Mouse (Mus musculus): Measurements from ENCODE around the gene Hils1.

The Hils1 gene

GRCm38 (mm10) chr11:94967419-94967818, at the start of gene Hils1:
Hils1 (plus strand) TSS chr11:94967593.
- no peak for DNase-seq (ENCODE audit: low read depth)

GRCm38 (mm10) chr11:94917717-94918116, 49.7 kb upstream of the Hils1 start:
- no peak for DNase-seq (ENCODE audit: low read depth)

- DNase-seq (ENCODE audit: low read depth) = no peak
Observed at GRCm38 (mm10) chr11:94920996-94921401, 46.4 kb upstream of the Hils1 start.

GRCm38 (mm10) chr11:94924977-94925376, 42.4 kb upstream of the Hils1 start:
- DNase-seq (ENCODE audit: low read depth) = no peak

- no peak for DNase-seq (ENCODE audit: low read depth)
Observed at GRCm38 (mm10) chr11:94926431-94926830, 41.0 kb upstream of the Hils1 start.

- DNase-seq (ENCODE audit: low read depth) = no peak
Observed at GRCm38 (mm10) chr11:94927771-94928291, 39.6 kb upstream of the Hils1 start.

GRCm38 (mm10) chr11:94928820-94929219, 38.6 kb upstream of the Hils1 start:
- no peak for DNase-seq (ENCODE audit: low read depth)

- DNase-seq (ENCODE audit: low read depth) = no peak
Observed at GRCm38 (mm10) chr11:94929599-94929998, 37.8 kb upstream of the Hils1 start.

- no peak for DNase-seq (ENCODE audit: low read depth)
Observed at GRCm38 (mm10) chr11:94930151-94930550, 37.2 kb upstream of the Hils1 start.

GRCm38 (mm10) chr11:94933584-94933983, 33.8 kb upstream of the Hils1 start:
- no peak for DNase-seq (ENCODE audit: low read depth)

GRCm38 (mm10) chr11:94934526-94934925, 32.9 kb upstream of the Hils1 start:
- no peak for DNase-seq (ENCODE audit: low read depth)

- DNase-seq (ENCODE audit: low read depth) = no peak
Observed at GRCm38 (mm10) chr11:94936045-94936444, 31.3 kb upstream of the Hils1 start, which contains the start of gene Col1a1. Col1a1 (plus strand) TSS chr11:94936224.

- peak; percentile 80 for DNase-seq (ENCODE audit: low read depth)
Observed at GRCm38 (mm10) chr11:94936851-94937295, 30.5 kb upstream of the Hils1 start.

- DNase-seq (ENCODE audit: low read depth) = no peak
Observed at GRCm38 (mm10) chr11:94937335-94937781, 30.0 kb upstream of the Hils1 start.

- DNase-seq (ENCODE audit: low read depth) = no peak
Observed at GRCm38 (mm10) chr11:94937787-94938186, 29.6 kb upstream of the Hils1 start.

- DNase-seq (ENCODE audit: low read depth) = no peak
Observed at GRCm38 (mm10) chr11:94938296-94938695, 29.1 kb upstream of the Hils1 start.

GRCm38 (mm10) chr11:94939280-94939679, 28.1 kb upstream of the Hils1 start:
- peak; percentile 60 for DNase-seq (ENCODE audit: low read depth)

GRCm38 (mm10) chr11:94941121-94941520, 26.3 kb upstream of the Hils1 start:
- DNase-seq (ENCODE audit: low read depth) = peak; percentile 41

- no peak for DNase-seq (ENCODE audit: low read depth)
Observed at GRCm38 (mm10) chr11:94941776-94942175, 25.6 kb upstream of the Hils1 start.

- peak; percentile 71 for DNase-seq (ENCODE audit: low read depth)
Observed at GRCm38 (mm10) chr11:94942282-94943023, 24.9 kb upstream of the Hils1 start.

- no peak for DNase-seq (ENCODE audit: low read depth)
Observed at GRCm38 (mm10) chr11:94943054-94943453, 24.3 kb upstream of the Hils1 start.

- DNase-seq (ENCODE audit: low read depth) = peak; percentile 20
Observed at GRCm38 (mm10) chr11:94944295-94944694, 23.1 kb upstream of the Hils1 start.

- peak; percentile 36 for DNase-seq (ENCODE audit: low read depth)
Observed at GRCm38 (mm10) chr11:94945236-94945635, 22.2 kb upstream of the Hils1 start.

GRCm38 (mm10) chr11:94952169-94952568, 15.2 kb upstream of the Hils1 start:
- no peak for DNase-seq (ENCODE audit: low read depth)
